Mouse (Mus musculus): ENCODE results near the gene Usp46. TPM values are rescaled to one million over a fixed set of nuclear protein-coding genes. Genes with fewer than 3 reads are reported as not detected.
A peak's percentile ranks its signal among the peaks of the same experiment; 100 is the strongest.

Usp46 gene
- polyA plus RNA-seq, 1 experiment from 2014 or later = 32.5 TPM

DNA sequence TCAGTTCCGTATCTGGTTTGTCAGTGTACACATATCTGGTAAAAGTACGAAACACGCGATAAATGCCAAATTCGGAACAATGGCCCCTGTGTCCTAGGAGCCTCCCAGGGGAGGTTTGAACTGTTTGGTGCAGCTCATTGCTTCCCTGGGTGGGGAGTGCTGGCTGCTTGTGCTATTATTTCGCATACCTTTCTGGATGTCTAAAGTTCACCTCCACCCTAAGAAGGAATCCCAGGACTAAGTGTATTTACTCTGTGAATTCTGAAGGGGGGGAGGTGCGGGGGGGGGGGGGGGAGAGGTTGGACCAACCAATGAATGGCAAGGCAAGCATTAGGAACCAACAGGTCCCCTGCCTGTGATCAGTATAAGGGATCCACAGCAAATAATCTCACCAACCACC is 6.0 kb downstream of the Usp46 start:
- WGBS = 95% methylated on average over 6 of the region's 7 CpGs
- no peak for ATAC-seq
- Histone ChIP-seq H3K4me1 (replicated peaks; ENCODE audit: control insufficient read depth, insufficient read depth, low read length) (peaks cover 32% of the 10 kb centered on the region), H3K4me2 (ENCODE audit: low read length) (no peak overlapping the region), H3K27ac (ENCODE audit: low read length) (no peak overlapping the region), H3K36me3 (ENCODE audit: control insufficient read depth, insufficient read depth) (no peaks in the 10 kb centered on the region), H3K9ac (replicated peaks; ENCODE audit: low read depth, low read length) (no peak overlapping the region), H3K4me3 (replicated peaks; ENCODE audit: low read length) (no peak overlapping the region), H3K27me3 (replicated peaks; ENCODE audit: control insufficient read depth, insufficient read depth, low read length) (no peaks in the 10 kb centered on the region), H3K9me3 (ENCODE audit: control insufficient read depth, low read length) (no peaks in the 10 kb centered on the region)

GRCm38 (mm10) chr5:74061408-74062047 is 6.7 kb downstream of the Usp46 start:
- Histone ChIP-seq H3K4me2 (ENCODE audit: low read length) (peak overlapping the region; percentile 3; the same call in 1 of the 2 replicates), H3K9me3 (ENCODE audit: control insufficient read depth, low read length) (no peaks in the 10 kb centered on the region), H3K4me1 (replicated peaks; ENCODE audit: control insufficient read depth, insufficient read depth, low read length) (peaks cover 25% of the 10 kb centered on the region), H3K27me3 (replicated peaks; ENCODE audit: control insufficient read depth, insufficient read depth, low read length) (no peaks in the 10 kb centered on the region), H3K27ac (ENCODE audit: low read length) (peak overlapping the region; percentile 38), H3K4me3 (replicated peaks; ENCODE audit: low read length) (no peak overlapping the region; the same call in 1 of the 2 replicates), H3K9ac (replicated peaks; ENCODE audit: low read depth, low read length) (no peak overlapping the region), H3K36me3 (ENCODE audit: control insufficient read depth, insufficient read depth) (no peaks in the 10 kb centered on the region)
- peak; percentile 68 for ATAC-seq
- 52% methylated on average over 18 of the region's 18 CpGs for WGBS

DNA sequence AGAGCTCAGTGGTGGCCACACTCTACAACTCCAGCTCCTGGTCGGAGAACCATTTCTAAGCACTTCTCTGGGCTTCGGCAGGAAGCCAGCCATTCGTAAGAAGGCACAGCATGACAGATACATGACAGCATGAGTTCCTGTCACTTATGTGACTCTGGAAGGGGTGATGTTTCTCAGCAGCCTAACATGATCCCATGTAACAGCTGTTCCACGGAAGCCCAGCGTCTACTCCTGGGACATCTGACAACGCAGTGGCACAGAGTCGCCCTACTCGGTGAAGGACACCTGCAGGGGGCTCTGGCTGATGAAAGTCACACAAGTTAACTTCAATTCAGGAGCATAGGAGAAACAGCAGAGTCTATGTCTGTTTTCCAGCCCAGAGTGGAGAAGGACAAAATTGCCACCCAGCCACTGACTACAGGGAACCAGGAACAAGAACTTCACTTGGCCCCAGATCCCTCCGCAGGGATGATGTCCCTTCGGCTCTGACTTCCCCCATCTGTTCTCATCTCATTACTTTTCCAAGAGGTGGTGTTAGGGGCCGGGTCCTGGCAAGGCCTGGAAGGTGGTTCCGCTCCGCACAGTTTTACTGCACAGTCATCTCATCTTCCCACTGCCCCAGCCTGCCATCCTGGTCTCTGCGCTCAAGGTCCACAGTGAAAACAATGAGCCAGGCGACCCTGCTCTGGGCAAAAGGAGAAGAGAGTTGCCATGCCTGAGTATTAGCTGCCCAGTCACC is 15.9 kb downstream of the Usp46 start:
- Histone ChIP-seq H3K4me2 (ENCODE audit: low read length) (no peak overlapping the region), H3K36me3 (ENCODE audit: control insufficient read depth, insufficient read depth) (no peaks in the 10 kb centered on the region), H3K4me1 (replicated peaks; ENCODE audit: control insufficient read depth, insufficient read depth, low read length) (peaks cover 16% of the 10 kb centered on the region), H3K27me3 (replicated peaks; ENCODE audit: control insufficient read depth, insufficient read depth, low read length) (no peaks in the 10 kb centered on the region), H3K9ac (replicated peaks; ENCODE audit: low read depth, low read length) (no peak overlapping the region), H3K27ac (ENCODE audit: low read length) (no peak overlapping the region), H3K4me3 (replicated peaks; ENCODE audit: low read length) (no peak overlapping the region), H3K9me3 (ENCODE audit: control insufficient read depth, low read length) (no peaks in the 10 kb centered on the region)
- ATAC-seq = peak; percentile 39; the same call in 1 of the 2 replicates
- WGBS = 80% methylated on average over 15 of the region's 15 CpGs

DNA sequence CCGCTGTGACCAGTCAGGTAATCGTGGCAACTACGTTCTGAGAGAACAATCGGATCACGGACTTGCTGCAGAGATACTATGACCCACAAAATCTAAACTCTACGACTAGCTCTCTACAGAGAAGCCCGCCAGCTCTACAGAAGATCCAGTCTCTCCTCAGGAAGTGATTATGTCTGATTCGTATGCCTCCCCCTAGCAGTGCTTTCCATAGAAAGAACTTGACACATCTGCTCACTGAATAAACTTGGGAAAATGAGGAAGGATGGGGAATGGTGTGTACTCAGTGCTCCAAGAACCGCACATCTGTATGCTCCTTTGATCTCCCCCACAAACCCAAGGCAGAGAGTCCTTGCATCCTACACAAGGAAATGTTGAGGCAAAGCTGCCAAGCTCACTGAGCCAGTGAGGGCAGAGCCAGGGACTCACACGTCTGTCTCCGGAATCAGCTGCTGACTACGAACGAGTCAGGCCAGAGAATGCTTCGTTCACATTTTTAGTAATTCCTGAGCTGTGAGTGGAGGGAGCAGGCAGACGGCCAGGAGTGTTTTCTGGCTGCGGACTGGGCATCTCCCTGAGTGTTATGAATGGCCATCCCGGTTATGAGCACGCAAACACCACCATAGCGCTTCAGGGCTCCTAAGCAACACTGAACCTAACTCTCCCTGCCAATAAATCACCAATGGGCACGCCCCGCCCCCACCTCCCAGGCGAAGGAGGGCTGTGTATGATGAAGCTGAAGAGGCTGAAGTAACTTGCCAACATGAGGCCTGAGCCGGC is 16.6 kb downstream of the Usp46 start:
- Histone ChIP-seq H3K27me3 (replicated peaks; ENCODE audit: control insufficient read depth, insufficient read depth, low read length) (no peaks in the 10 kb centered on the region), H3K4me1 (replicated peaks; ENCODE audit: control insufficient read depth, insufficient read depth, low read length) (peaks cover 17% of the 10 kb centered on the region), H3K4me2 (ENCODE audit: low read length) (no peak overlapping the region), H3K9ac (replicated peaks; ENCODE audit: low read depth, low read length) (no peak overlapping the region), H3K36me3 (ENCODE audit: control insufficient read depth, insufficient read depth) (no peaks in the 10 kb centered on the region), H3K27ac (ENCODE audit: low read length) (no peak overlapping the region), H3K4me3 (replicated peaks; ENCODE audit: low read length) (no peak overlapping the region), H3K9me3 (ENCODE audit: control insufficient read depth, low read length) (no peaks in the 10 kb centered on the region)
- peak; percentile 34; the same call in 1 of the 2 replicates for ATAC-seq
- WGBS = 77% methylated on average over 23 of the region's 23 CpGs

- Histone ChIP-seq H3K9me3 (ENCODE audit: control insufficient read depth, low read length) (no peaks in the 10 kb centered on the region), H3K27ac (ENCODE audit: low read length) (no peak overlapping the region), H3K36me3 (ENCODE audit: control insufficient read depth, insufficient read depth) (no peaks in the 10 kb centered on the region), H3K27me3 (replicated peaks; ENCODE audit: control insufficient read depth, insufficient read depth, low read length) (no peaks in the 10 kb centered on the region), H3K9ac (replicated peaks; ENCODE audit: low read depth, low read length) (no peak overlapping the region), H3K4me1 (replicated peaks; ENCODE audit: control insufficient read depth, insufficient read depth, low read length) (peaks cover 18% of the 10 kb centered on the region), H3K4me2 (ENCODE audit: low read length) (no peak overlapping the region), H3K4me3 (replicated peaks; ENCODE audit: low read length) (no peak overlapping the region)
- no peak for ATAC-seq
- WGBS = 98% methylated on average over 2 of the region's 2 CpGs
Observed at GRCm38 (mm10) chr5:74050903-74051302, 17.3 kb downstream of the Usp46 start.

DNA sequence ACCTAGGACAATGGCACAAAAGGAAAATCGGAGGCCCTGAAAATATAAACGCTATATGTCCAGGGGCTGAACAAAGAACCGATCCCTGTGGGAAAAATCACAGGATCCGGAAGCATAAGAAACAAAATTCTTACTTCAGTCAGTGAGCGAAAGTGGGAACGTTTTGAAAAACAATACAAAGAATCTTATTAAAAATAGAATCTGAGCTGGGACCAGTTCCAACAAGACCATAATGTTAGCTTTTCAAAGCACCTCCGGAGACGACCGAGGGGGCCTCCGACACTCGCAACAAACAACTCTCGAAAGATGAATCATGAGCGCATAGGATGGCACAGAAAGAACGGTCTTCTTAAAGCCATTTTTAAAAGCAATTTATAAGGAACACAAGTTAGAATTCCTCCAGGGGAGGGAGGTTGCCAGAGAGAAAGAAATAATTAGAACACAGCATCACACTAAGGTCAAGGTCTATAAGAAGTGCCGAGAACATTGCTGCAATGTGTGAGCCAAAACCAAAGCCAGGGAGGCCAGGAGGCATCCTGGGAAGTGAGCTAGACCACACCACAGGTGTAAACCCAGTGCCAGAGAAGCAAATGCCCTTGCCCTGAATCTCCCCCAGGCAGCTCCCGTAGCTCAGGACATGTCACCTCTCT is 19.3 kb downstream of the Usp46 start:
- H3K4me1 ChIP-seq (replicated peaks; ENCODE audit: control insufficient read depth, insufficient read depth, low read length) = peaks cover 18% of the 10 kb centered on the region
- 70% methylated on average over 16 of the region's 16 CpGs for WGBS
- H3K27ac ChIP-seq (ENCODE audit: low read length) = no peak overlapping the region
- H3K4me2 ChIP-seq (ENCODE audit: low read length) = no peak overlapping the region
- no peaks in the 10 kb centered on the region for H3K9me3 ChIP-seq (ENCODE audit: control insufficient read depth, low read length)
- no peaks in the 10 kb centered on the region for H3K36me3 ChIP-seq (ENCODE audit: control insufficient read depth, insufficient read depth)
- H3K27me3 ChIP-seq (replicated peaks; ENCODE audit: control insufficient read depth, insufficient read depth, low read length) = no peaks in the 10 kb centered on the region
- H3K9ac ChIP-seq (replicated peaks; ENCODE audit: low read depth, low read length) = no peak overlapping the region
- H3K4me3 ChIP-seq (replicated peaks; ENCODE audit: low read length) = no peak overlapping the region
- no peak for ATAC-seq

DNA sequence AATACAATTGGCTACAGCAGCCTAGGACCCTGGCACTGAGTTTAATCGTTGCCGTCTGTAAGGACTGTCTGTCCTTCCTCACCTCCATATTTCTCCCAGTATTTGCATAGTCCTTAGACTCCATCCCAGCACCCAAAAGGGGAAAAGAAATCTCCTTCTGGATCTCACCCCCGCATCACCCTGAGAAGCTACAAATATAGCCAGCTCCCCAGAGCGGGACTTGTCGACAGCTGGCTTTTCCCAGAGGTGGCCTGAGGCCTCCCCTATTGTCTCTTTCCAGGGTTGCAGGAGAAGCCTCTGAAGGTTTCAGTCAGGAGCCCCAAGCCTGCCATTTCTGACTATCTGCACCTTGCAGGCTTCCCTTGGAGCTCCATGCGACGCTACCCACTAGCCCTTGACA is 23.6 kb downstream of the Usp46 start:
- H3K4me1 ChIP-seq (replicated peaks; ENCODE audit: control insufficient read depth, insufficient read depth, low read length) = peaks cover 10% of the 10 kb centered on the region
- H3K9ac ChIP-seq (replicated peaks; ENCODE audit: low read depth, low read length) = no peak overlapping the region
- H3K4me3 ChIP-seq (replicated peaks; ENCODE audit: low read length) = no peak overlapping the region
- no peak for ATAC-seq
- H3K4me2 ChIP-seq (ENCODE audit: low read length) = no peak overlapping the region
- 76% methylated on average over 7 of the region's 7 CpGs for WGBS
- no peak overlapping the region for H3K27ac ChIP-seq (ENCODE audit: low read length)
- no peaks in the 10 kb centered on the region for H3K9me3 ChIP-seq (ENCODE audit: control insufficient read depth, low read length)
- no peaks in the 10 kb centered on the region for H3K27me3 ChIP-seq (replicated peaks; ENCODE audit: control insufficient read depth, insufficient read depth, low read length)
- H3K36me3 ChIP-seq (ENCODE audit: control insufficient read depth, insufficient read depth) = no peaks in the 10 kb centered on the region

- H3K9ac ChIP-seq (replicated peaks; ENCODE audit: low read depth, low read length) = no peak overlapping the region
- no peak overlapping the region for H3K4me2 ChIP-seq (ENCODE audit: low read length)
- H3K4me3 ChIP-seq (replicated peaks; ENCODE audit: low read length) = no peak overlapping the region
- 72% methylated on average over 6 of the region's 6 CpGs for WGBS
- H3K27ac ChIP-seq (ENCODE audit: low read length) = no peak overlapping the region
- H3K27me3 ChIP-seq (replicated peaks; ENCODE audit: control insufficient read depth, insufficient read depth, low read length) = no peaks in the 10 kb centered on the region
- no peaks in the 10 kb centered on the region for H3K36me3 ChIP-seq (ENCODE audit: control insufficient read depth, insufficient read depth)
- ATAC-seq = no peak
- no peaks in the 10 kb centered on the region for H3K9me3 ChIP-seq (ENCODE audit: control insufficient read depth, low read length)
- peaks cover 3% of the 10 kb centered on the region; the same call in 1 of the 2 replicates for H3K4me1 ChIP-seq (replicated peaks; ENCODE audit: control insufficient read depth, insufficient read depth, low read length)
Observed at GRCm38 (mm10) chr5:74042796-74043340, 25.4 kb downstream of the Usp46 start.
